Comparison of ENCODE assay signal across 9 mouse cellular contexts in genomic region chr12:8232679-8233078, GRCm38 (mm10). TPM values are rescaled to one million over a fixed set of nuclear protein-coding genes. Genes with fewer than 3 reads are reported as not detected.
DNase-seq lines count a peak whose midpoint lies in the region; ATAC-seq lines count a peak whose summit lies in the region.
"Had no signal": no experiment of that assay in that cellular context is flagged by ENCODE, and none has a peak within 500 bp of the region (broad histone marks: within the 10 kb centered on the region; RNA-seq: fewer than 3 reads in every experiment).

No protein-coding gene starts in this region.

- H3K9me3 ChIP-seq in kidney, embryonic 14.5 days (ENCODE audit: control insufficient read depth, low read length): no peaks in the 10 kb centered on the region
- H3K9me3 ChIP-seq: neural tube, embryonic 13.5 days had no signal

- 83% methylated on average over 3 of the region's 3 CpGs for WGBS in kidney, embryonic 14.5 days

- DNase-seq in kidney, adult 18-20 months: peak; percentile 36
- peak; percentile 24 for DNase-seq in ES-CJ7 (ENCODE audit: low read depth, low spot score)
- peak; percentile 22 for DNase-seq in c-Kit-positive CD71-positive TER-119-negative erythroid progenitor cells, embryonic 14.5 days (ENCODE audit: low read depth)
- peak; percentile 19 for DNase-seq in layer of hippocampus, adult 9-11 months
- DNase-seq in gastrocnemius, postnatal 36 days: no peak
- DNase-seq in left cerebral cortex, postnatal 36 days (ENCODE audit: low spot score in 2 of 2): no peak

- no peak overlapping the region for H3K4me2 ChIP-seq in kidney, embryonic 14.5 days (replicated peaks; ENCODE audit: low read depth, low read length)
- H3K4me2 ChIP-seq: neural tube, embryonic 13.5 days had no signal

- H3K27me3 ChIP-seq in kidney, embryonic 14.5 days (ENCODE audit: control insufficient read depth, insufficient read depth, low read length): no peaks in the 10 kb centered on the region
- H3K27me3 ChIP-seq: neural tube, embryonic 13.5 days had no signal

- no peak for ATAC-seq in kidney, embryonic 14.5 days (ENCODE audit: low FRiP score, low TSS enrichment)
- no peak for ATAC-seq in erythroblast, adult 5-6 weeks (replicated peaks; ENCODE audit: low FRiP score, poor library complexity, severe bottlenecking)

- no peaks in the 10 kb centered on the region; the same call in 1 of the 2 replicates for H3K36me3 ChIP-seq in kidney, embryonic 14.5 days (ENCODE audit: control insufficient read depth, insufficient read depth, low read length)

- no peaks in the 10 kb centered on the region for H3K4me1 ChIP-seq in kidney, embryonic 14.5 days (ENCODE audit: control insufficient read depth, insufficient read depth, low read length)
- H3K4me1 ChIP-seq: neural tube, embryonic 13.5 days had no signal

- H3K4me3 ChIP-seq in kidney, embryonic 14.5 days (ENCODE audit: low read length): no peak overlapping the region
- H3K4me3 ChIP-seq: neural tube, embryonic 13.5 days had no signal

- no peak overlapping the region for H3K9ac ChIP-seq in kidney, embryonic 14.5 days (ENCODE audit: low read depth, low read length)
- H3K9ac ChIP-seq: neural tube, embryonic 13.5 days had no signal

- intact Hi-C loops in gastrocnemius, postnatal 36 days (cut with DNase I): loop anchor here (5.0 kb wide), 1 partner anchor 175 kb away; no protein-coding TSS in a partner anchor
- intact Hi-C loops in left cerebral cortex, postnatal 36 days (cut with DNase I): loop anchor here (2.0 kb wide), 1 partner anchor 174 kb away; no protein-coding TSS in a partner anchor

- no peak overlapping the region for H3K27ac ChIP-seq in kidney, embryonic 14.5 days (ENCODE audit: low read depth, low read length)
- H3K27ac ChIP-seq: neural tube, embryonic 13.5 days had no signal

RNA-seq across cellular contexts. Expression of gene Ldah, which starts 24.8 kb away (rescaled TPM):
- 56.3 and 66.1 TPM in 2 replicates for polyA plus RNA-seq in kidney, embryonic 14.5 days (2014; fragmentation: Nextera tagmentation; extraction: Ambion mirVana)
- 12.5 and 36.1 TPM in 2 replicates for total RNA-seq in erythroblast, adult 5-6 weeks (2015; ENCODE audit: low replicate concordance)
- 8.4 and 20.7 TPM in 2 replicates for total RNA-seq in erythroblast, adult 5-6 weeks (2017; ENCODE audit: low replicate concordance)
- total RNA-seq in gastrocnemius, postnatal 36 days (2021): 1 to 10 TPM; 8.0 to 9.8 TPM
- total RNA-seq in left cerebral cortex, postnatal 36 days (2021): 10 to 100 TPM; 35.6 to 40.0 TPM

Comparison
In these comparisons a context has a peak if more than half of its experiments do, and no peak if none do; other contexts are left out.
1. DNase-seq: peak in kidney, adult 18-20 months (single experiment), ES-CJ7 (single experiment), c-Kit-positive CD71-positive TER-119-negative erythroid progenitor cells, embryonic 14.5 days (single experiment) and layer of hippocampus, adult 9-11 months (single experiment); none in gastrocnemius, postnatal 36 days (0 of 2) and left cerebral cortex, postnatal 36 days (0 of 2).